Mouse (Mus musculus): ENCODE data around the gene Eps8l2.

GRCm38 (mm10) chr7:141337716-141338416 lies 814 bp upstream of the Eps8l2 start:
- TF ChIP-seq CTCF (IDR thresholded peaks at IDR 0.05; ENCODE audit: extremely low read depth, insufficient read length, insufficient replicate concordance, low read depth, low read length): no peak
- no peak for TF ChIP-seq POLR2A (IDR thresholded peaks at IDR 0.05; ENCODE audit: low read depth, low read length)

Data from small intestine, adult 2 months (tissue).